Mouse (Mus musculus) testis, adult 2 months (tissue): ENCODE measurements around the gene Milr1.

Experiments used
- CTCF ChIP-seq: fragments of 200-500 bp; IDR thresholded peaks from 2 replicates; pipeline ENCODE4 v1.5.1; 2012; ENCODE audit warnings: low read depth, mild to moderate bottlenecking, inconsistent platforms, low read length, moderate library complexity; ENCODE audit not compliant: control insufficient read depth, insufficient read depth, insufficient replicate concordance
- POLR2A ChIP-seq: fragments of 200-500 bp; IDR thresholded peaks from 2 replicates; pipeline ENCODE4 v1.6.1; 2012; ENCODE audit warnings: low read depth, mild to moderate bottlenecking, inconsistent platforms, low read length, moderate library complexity; ENCODE audit not compliant: control insufficient read depth

GRCm38 (mm10) chr11:106729656-106730055, 21.4 kb upstream of the Milr1 start:
- no peak for TF ChIP-seq CTCF
- no peak for TF ChIP-seq POLR2A
